Mouse (Mus musculus) hindbrain, embryonic 11.5 days (tissue): ENCODE measurements around the gene Gm9945. TPM values are rescaled to one million over a fixed set of nuclear protein-coding genes. Genes with fewer than 3 reads are reported as not detected.

ENCODE experiments used
- ATAC-seq: fragments of 200-750 bp; cut with Nextera tagmentation; 2 replicates; pipeline ENCODE4 v1.8.0; 2017; ENCODE audit warnings: mild to moderate bottlenecking, moderate TSS enrichment, moderate library complexity; ENCODE audit not compliant: low FRiP score
- DNase-seq: peaks from one replicate; pipeline ENCODE4 v3.0.0-alpha.2; 2015; ENCODE audit warnings: low spot score
- H3K27ac ChIP-seq: fragments of 300-500 bp; sonication (generic); 2 replicates; pipeline ENCODE4 v1.5.1; 2014; ENCODE audit warnings: mild to moderate bottlenecking, low read depth, low read length
- H3K27me3 ChIP-seq: fragments of 300-500 bp; sonication (generic); 2 replicates; pipeline ENCODE4 v1.6.1; 2014; ENCODE audit warnings: mild to moderate bottlenecking, low read length, moderate library complexity, mixed read lengths; ENCODE audit not compliant: control insufficient read depth, insufficient read depth
- H3K36me3 ChIP-seq: fragments of 300-500 bp; sonication (generic); 2 replicates; pipeline ENCODE4 v1.6.1; 2014; ENCODE audit warnings: mild to moderate bottlenecking, low read length, moderate library complexity, mixed read lengths; ENCODE audit not compliant: control insufficient read depth, insufficient read depth
- H3K4me1 ChIP-seq: fragments of 300-500 bp; sonication (generic); replicated peaks from 2 replicates; pipeline ENCODE4 v1.6.1; 2014; ENCODE audit warnings: low read length, mixed read lengths; ENCODE audit not compliant: control insufficient read depth, insufficient read depth
- H3K4me2 ChIP-seq: fragments of 300-500 bp; sonication (generic); replicated peaks from 2 replicates; pipeline ENCODE4 v1.6.1; 2014; ENCODE audit warnings: mild to moderate bottlenecking, low read depth, low read length
- H3K4me3 ChIP-seq: fragments of 300-500 bp; sonication (generic); 2 replicates; pipeline ENCODE4 v1.5.1; 2014; ENCODE audit warnings: low read depth, low read length
- H3K9ac ChIP-seq: fragments of 300-500 bp; sonication (generic); 2 replicates; pipeline ENCODE4 v1.6.1; 2014; ENCODE audit warnings: low read depth, low read length
- H3K9me3 ChIP-seq: fragments of 300-500 bp; sonication (generic); 2 replicates; pipeline ENCODE4 v1.6.1; 2016; ENCODE audit warnings: low read length; ENCODE audit not compliant: control insufficient read depth
- WGBS: fragments of 180-500 bp; shearing (Covaris S2); extraction: QIAGEN DNeasy Blood & Tissue Kit; methylation state at CpG from one replicate; pipeline ENCODE4 v1.1.7; 2014; 5-methylcytosine and 5-hydroxymethylcytosine counted together
- polyA plus RNA-seq: library from polyadenylated mRNA; unstranded; fragments of >200 nt; fragmentation: Nextera tagmentation; extraction: Ambion mirVana; gene quantifications from 2 replicates; pipeline ENCODE4 v1.2.1, GENCODE M21; 2014

Gm9945 gene
- not detected in 2 replicates for polyA plus RNA-seq

DNA sequence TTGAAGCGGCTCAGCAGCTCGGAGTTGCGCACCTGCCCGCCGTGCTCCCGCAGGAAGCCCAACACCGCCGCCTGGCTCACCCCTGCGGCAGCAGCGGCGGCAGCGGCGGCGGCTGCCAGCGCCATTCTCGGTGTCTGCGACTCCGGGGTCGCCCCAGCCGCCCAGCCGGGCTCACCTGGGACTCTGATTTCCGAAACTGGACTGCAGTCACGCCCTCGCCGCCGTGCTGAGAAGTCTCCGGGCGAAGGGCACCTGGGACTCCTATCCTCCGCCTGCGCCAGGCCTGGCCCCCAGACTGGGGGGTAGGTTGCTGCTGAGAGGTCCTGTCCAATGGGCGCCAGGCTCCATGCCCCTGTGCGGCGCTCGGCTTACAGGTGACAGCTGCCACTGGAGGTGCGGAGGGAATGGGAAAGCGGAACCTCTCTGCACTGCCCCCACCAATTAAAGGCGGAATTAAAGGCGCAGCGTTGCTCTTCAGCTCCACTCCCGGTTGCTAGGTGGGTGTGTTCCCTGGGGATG lies at the start of gene Gm9945, which contains the start of gene Sowaha:
TSS of gene Gm9945 (plus strand) at position 384 of the 519 bp plus-strand sequence.
TSS of gene Sowaha (minus strand) at position 492 of the 519 bp plus-strand sequence.
- peaks cover 11% of the 10 kb centered on the region for H3K4me1 ChIP-seq
- ATAC-seq: no peak
- H3K27me3 ChIP-seq: peaks cover 60% of the 10 kb centered on the region

DNA sequence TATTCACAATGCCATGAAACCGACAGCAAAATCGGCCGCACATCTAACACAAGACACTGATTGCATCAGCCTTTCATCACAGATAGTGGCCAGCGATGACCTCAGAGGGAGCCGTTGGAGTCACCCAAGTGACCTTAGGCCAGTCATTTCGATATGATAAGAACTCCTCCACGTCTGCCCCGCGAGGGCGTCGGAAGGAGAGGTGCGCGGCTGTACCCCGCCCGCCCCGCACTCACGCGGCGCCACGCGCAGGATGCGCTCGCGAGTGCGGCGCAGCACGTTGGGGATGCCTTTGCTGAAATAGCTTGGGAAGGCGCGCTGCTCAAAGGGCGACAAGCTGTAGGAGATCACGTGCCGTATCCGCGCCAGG lies 49.7 kb upstream of the Gm9945 start:
- Histone ChIP-seq H3K27me3 (no peaks in the 10 kb centered on the region), H3K4me2 (peak overlapping the region; percentile 74), H3K27ac (no peak overlapping the region), H3K36me3 (0 out of 2 replicates have a peak, but pooled peaks cover 4% of the 10 kb centered on the region), H3K4me1 (no peaks in the 10 kb centered on the region), H3K9ac (peak overlapping the region; percentile 90), H3K4me3 (peak overlapping the region; percentile 96), H3K9me3 (no peaks in the 10 kb centered on the region)
- ATAC-seq (no peak), DNase-seq (no peak)
- under 1% methylated on average over 34 of the region's 34 CpGs for WGBS

More for the DNA sequence above, at the start of gene Gm9945, which contains the start of gene Sowaha:
- DNase-seq: no peak
- H3K9ac ChIP-seq: 0 out of 2 replicates have a peak within 1 kb of the TSS, but pooled peaks have one; percentile 19
- H3K9me3 ChIP-seq: no peaks in the 10 kb centered on the region
- no peak within 1 kb of the TSS for H3K27ac ChIP-seq
- 3% methylated on average over 40 of the region's 40 CpGs for WGBS
- no peaks in the 10 kb centered on the region for H3K36me3 ChIP-seq
- H3K4me3 ChIP-seq: peak within 1 kb of the TSS; percentile 39
- H3K4me2 ChIP-seq: peak within 1 kb of the TSS; percentile 55

DNA sequence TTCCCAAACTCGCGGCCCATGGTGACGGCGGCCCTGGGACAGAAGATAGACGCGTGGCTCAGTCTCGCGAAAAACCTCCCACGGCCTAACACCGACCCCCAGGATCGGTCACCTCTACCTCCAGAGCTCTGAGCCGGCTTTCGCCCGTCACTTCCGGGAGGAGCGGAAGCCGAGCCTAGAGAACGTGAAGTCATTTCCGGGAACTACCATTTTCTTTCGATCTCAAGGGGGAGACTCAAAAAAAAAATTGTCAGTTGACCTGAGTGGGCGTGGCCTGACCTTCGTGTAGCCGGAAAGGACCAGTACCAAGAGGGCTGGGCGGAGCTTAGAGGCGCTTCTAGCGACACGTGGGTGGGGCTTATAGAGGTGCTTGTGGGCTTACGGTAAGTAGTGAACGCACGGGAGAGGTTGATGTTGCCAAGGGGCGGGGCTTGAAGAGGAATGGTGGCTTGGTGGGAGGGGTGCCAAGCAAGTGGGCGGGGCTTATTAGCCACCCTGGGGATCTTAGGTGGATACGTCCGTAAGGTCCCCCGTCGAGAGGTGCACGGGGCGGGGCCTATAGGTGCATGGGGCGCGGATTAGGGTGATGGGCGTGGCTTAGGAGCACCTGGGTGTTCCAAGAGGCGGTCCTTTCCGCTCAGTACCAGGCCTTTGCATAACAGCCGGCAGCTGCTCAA lies 49.2 kb upstream of the Gm9945 start, which contains the start of the genes Uqcrq and Gdf9:
TSS of gene Uqcrq (minus strand) at position 162 of the 677 bp plus-strand sequence.
TSS of gene Gdf9 (plus strand) at position 354 of the 677 bp plus-strand sequence.
- H3K4me1 ChIP-seq: no peaks in the 10 kb centered on the region
- peak; percentile 97 for ATAC-seq
- peak within 1 kb of the TSS; percentile 96 for H3K4me3 ChIP-seq
- no peak within 1 kb of the TSS; the same call in 1 of the 2 replicates for H3K27ac ChIP-seq
- H3K4me2 ChIP-seq: peak within 1 kb of the TSS; percentile 74
- H3K9ac ChIP-seq: peak within 1 kb of the TSS; percentile 90
- DNase-seq: peak; percentile 99
- under 1% methylated on average over 44 of the region's 44 CpGs for WGBS
- H3K36me3 ChIP-seq: 0 out of 2 replicates have a peak, but pooled peaks cover 4% of the 10 kb centered on the region
- H3K9me3 ChIP-seq: no peaks in the 10 kb centered on the region
- no peaks in the 10 kb centered on the region for H3K27me3 ChIP-seq

DNA sequence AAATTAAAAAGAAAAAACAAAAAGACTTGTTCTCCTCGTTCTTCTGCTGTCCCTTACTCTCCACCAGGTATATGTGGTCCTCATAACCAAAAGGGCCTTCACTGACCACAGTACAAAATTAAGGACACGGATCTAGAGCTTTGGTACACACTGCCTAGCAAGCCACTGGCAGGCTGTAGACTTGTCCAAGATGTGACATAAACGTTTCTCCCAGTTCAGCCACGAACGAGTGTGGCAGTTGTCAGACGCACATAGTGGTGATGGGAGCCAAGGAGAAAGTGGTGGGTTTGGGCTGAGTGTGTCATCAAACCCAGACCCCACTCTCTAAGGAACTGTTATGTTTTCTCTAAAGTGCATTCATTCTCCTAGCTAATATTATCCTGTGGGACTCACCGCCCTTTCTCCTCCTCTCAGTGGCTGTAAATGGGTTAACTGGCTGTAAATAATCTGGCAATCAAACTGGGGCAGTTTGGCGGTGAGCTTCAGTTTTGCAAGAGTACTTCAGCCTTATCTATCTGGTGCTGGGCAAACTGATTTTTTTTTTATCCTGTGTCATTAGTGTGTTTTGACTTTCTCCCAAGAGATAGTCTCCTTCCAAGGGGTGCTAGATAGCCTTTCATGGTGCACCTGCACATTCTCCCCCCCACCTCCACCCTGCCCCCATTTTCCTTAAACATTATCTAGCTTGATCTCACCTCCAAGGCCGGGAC lies 48.5 kb upstream of the Gm9945 start:
- H3K27me3 ChIP-seq: no peaks in the 10 kb centered on the region
- peak overlapping the region; percentile 96 for H3K4me3 ChIP-seq
- H3K4me1 ChIP-seq: no peaks in the 10 kb centered on the region
- DNase-seq (no peak), ATAC-seq (no peak)
- H3K36me3 ChIP-seq: 0 out of 2 replicates have a peak, but pooled peaks cover 4% of the 10 kb centered on the region
- peak overlapping the region; percentile 28 for H3K9ac ChIP-seq
- H3K27ac ChIP-seq: no peak overlapping the region; the same call in 1 of the 2 replicates
- peak overlapping the region; percentile 51 for H3K4me2 ChIP-seq
- 24% methylated on average over 9 of the region's 9 CpGs for WGBS
- no peaks in the 10 kb centered on the region for H3K9me3 ChIP-seq

DNA sequence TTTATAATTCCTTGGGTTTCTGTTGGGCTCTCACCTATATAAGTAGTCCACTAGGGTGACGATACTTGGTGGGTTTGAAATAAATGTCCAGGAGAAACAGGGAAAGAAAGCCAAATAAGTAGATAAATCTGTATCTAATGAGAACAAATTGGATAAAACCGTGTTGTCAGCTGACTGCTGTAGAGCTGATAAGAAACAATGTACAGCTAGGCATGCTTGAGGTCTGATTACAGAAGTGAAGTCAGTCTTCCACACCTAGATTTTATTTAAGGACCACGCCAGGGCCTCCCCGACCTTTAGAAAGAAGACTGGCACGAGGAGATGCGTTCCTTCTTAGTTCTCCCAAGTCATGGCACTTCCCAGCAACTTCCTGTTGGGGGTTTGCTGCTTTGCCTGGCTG lies 46.9 kb upstream of the Gm9945 start:
- Histone ChIP-seq H3K36me3 (0 out of 2 replicates have a peak, but pooled peaks cover 4% of the 10 kb centered on the region), H3K9me3 (no peaks in the 10 kb centered on the region), H3K4me1 (no peaks in the 10 kb centered on the region), H3K27ac (no peak overlapping the region), H3K4me2 (no peak overlapping the region), H3K9ac (no peak overlapping the region), H3K27me3 (no peaks in the 10 kb centered on the region), H3K4me3 (no peak overlapping the region)
- ATAC-seq (no peak), DNase-seq (no peak)
- 65% methylated on average over 6 of the region's 6 CpGs for WGBS

DNA sequence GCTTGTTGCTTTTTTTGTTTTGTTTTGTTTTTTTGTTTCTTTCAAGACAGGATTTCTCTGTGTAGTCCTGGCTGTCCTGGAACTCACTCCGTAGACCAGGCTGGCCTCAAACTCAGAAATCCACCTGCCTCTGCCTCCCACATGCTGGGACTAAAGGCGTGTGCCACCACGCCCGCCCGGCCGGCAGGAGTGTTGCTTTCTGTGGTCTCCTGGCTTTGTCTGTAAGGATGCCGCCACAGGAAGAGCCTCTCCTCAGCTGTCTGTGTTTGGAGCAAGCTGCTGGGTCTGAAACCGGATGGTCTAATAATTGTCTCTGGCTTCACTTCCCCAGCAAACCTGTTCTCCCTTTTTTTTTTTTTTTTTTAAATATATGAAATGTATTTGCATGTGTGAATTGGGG lies 44.5 kb upstream of the Gm9945 start:
- Histone ChIP-seq H3K9ac (no peak overlapping the region), H3K9me3 (no peaks in the 10 kb centered on the region), H3K4me3 (no peak overlapping the region), H3K27ac (no peak overlapping the region), H3K36me3 (no peaks in the 10 kb centered on the region), H3K4me1 (no peaks in the 10 kb centered on the region), H3K27me3 (no peaks in the 10 kb centered on the region), H3K4me2 (no peak overlapping the region)
- 80% methylated on average over 8 of the region's 8 CpGs for WGBS
- ATAC-seq: no peak
- DNase-seq: no peak

DNA sequence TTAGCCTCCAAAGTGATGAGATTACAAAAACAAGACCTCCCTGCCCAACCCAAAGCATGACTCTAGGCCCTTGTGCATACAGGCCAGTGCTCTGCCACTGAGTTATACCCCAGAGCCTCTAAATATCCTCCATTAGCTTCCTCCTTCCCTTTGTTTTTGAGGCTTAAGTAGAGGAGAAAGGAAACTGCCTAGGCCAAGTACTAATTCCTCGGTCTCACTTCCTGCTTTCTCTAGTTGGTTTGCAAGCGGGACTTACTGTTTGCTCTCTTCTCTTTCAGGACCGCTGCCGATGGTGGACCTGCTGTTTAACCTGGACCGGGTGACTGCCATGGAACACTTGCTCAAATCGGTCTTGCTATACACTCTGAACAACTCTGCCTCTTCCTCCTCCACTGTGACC lies 43.6 kb upstream of the Gm9945 start:
- H3K9me3 ChIP-seq: no peaks in the 10 kb centered on the region
- H3K27me3 ChIP-seq: no peaks in the 10 kb centered on the region
- H3K27ac ChIP-seq: no peak overlapping the region
- H3K4me3 ChIP-seq: no peak overlapping the region
- no peak overlapping the region for H3K4me2 ChIP-seq
- DNase-seq (no peak), ATAC-seq (no peak)
- no peak overlapping the region for H3K9ac ChIP-seq
- WGBS: 89% methylated on average over 6 of the region's 6 CpGs
- H3K4me1 ChIP-seq: no peaks in the 10 kb centered on the region
- H3K36me3 ChIP-seq: no peaks in the 10 kb centered on the region

DNA sequence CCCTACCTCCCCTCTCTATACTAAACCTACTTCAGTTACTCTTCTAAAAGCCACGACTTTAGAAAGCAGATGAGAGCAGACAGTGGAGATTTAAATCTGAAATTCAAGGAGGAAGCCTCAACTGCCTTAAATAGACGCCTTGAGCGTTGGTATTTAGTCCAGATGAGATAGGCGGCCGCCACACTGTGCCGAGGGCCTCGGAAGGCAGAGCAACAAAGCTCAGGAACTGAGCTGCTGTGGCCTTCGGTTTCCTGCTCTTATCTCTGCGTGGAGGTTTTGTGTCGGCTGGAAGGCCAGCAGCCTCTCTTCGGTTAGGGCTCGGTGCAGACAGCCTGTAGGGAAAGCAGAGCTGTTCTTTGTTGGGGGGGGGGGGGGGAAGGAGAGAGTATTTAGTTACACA lies 38.0 kb upstream of the Gm9945 start:
- Histone ChIP-seq H3K27me3 (no peaks in the 10 kb centered on the region), H3K4me1 (no peaks in the 10 kb centered on the region), H3K36me3 (no peaks in the 10 kb centered on the region), H3K9ac (no peak overlapping the region), H3K4me3 (no peak overlapping the region), H3K9me3 (no peaks in the 10 kb centered on the region), H3K4me2 (no peak overlapping the region), H3K27ac (0 out of 2 replicates have a peak overlapping the region, but pooled peaks have one; percentile 10)
- ATAC-seq (no peak), DNase-seq (no peak)
- 57% methylated on average over 12 of the region's 12 CpGs for WGBS
